Mouse (Mus musculus) CD4-positive, CD25-positive, alpha-beta regulatory T cell, adult 4 months (primary cell): Measurements from ENCODE around the gene Agr2. TPM values are rescaled to one million over a fixed set of nuclear protein-coding genes. Genes with fewer than 3 reads are reported as not detected.

Experiments
- ATAC-seq: one replicate; pipeline ENCODE4 v1.8.0; 2017
- polyA plus RNA-seq, 2 experiments: library from polyadenylated mRNA; unstranded; fragments of 100-300 nt; shearing (Covaris generic); gene quantifications; one replicate each; pipeline ENCODE4 v1.2.1; 2017

The Agr2 gene
- not detected for polyA plus RNA-seq

GRCm38 (mm10) chr12:35992711-35993110 is at the start of gene Agr2:
Gene Agr2 (plus strand): TSS chr12:35992907.
- no peak for ATAC-seq

- no peak for ATAC-seq
Measured at GRCm38 (mm10) chr12:35951757-35952156, 41.0 kb upstream of the Agr2 start.

GRCm38 (mm10) chr12:35957235-35957634 is 35.5 kb upstream of the Agr2 start:
- ATAC-seq = peak; percentile 95

- ATAC-seq = no peak
Measured at GRCm38 (mm10) chr12:35966098-35966767, 26.5 kb upstream of the Agr2 start.

- ATAC-seq = no peak
Measured at GRCm38 (mm10) chr12:35966768-35967141, 26.0 kb upstream of the Agr2 start.

- ATAC-seq = no peak
Measured at GRCm38 (mm10) chr12:35975898-35976297, 16.8 kb upstream of the Agr2 start.

- no peak for ATAC-seq
Measured at GRCm38 (mm10) chr12:35977633-35978246, 15.0 kb upstream of the Agr2 start.

- ATAC-seq = no peak
Measured at GRCm38 (mm10) chr12:35979625-35980024, 13.1 kb upstream of the Agr2 start.

- ATAC-seq = peak; percentile 40
Measured at GRCm38 (mm10) chr12:35981732-35982360, 10.9 kb upstream of the Agr2 start.

GRCm38 (mm10) chr12:35983472-35983871 is 9.2 kb upstream of the Agr2 start:
- ATAC-seq = peak; percentile 65

GRCm38 (mm10) chr12:35984743-35985142 is 8.0 kb upstream of the Agr2 start:
- ATAC-seq = no peak

GRCm38 (mm10) chr12:35993583-35993982 is 876 bp downstream of the Agr2 start:
- no peak for ATAC-seq

- no peak for ATAC-seq
Measured at GRCm38 (mm10) chr12:35994098-35994497, 1.4 kb downstream of the Agr2 start.

GRCm38 (mm10) chr12:35995799-35996198 is 3.1 kb downstream of the Agr2 start:
- ATAC-seq = peak; percentile 54

- peak; percentile 8 for ATAC-seq
Measured at GRCm38 (mm10) chr12:36004714-36005113, 12.0 kb downstream of the Agr2 start.

- no peak for ATAC-seq
Measured at GRCm38 (mm10) chr12:36007581-36007980, 14.9 kb downstream of the Agr2 start.

- ATAC-seq = no peak
Measured at GRCm38 (mm10) chr12:36008364-36009047, 15.8 kb downstream of the Agr2 start.

GRCm38 (mm10) chr12:36013216-36013910 is 20.7 kb downstream of the Agr2 start:
- no peak for ATAC-seq

- no peak for ATAC-seq
Measured at GRCm38 (mm10) chr12:36017791-36018190, 25.1 kb downstream of the Agr2 start.

GRCm38 (mm10) chr12:36019572-36019971 is 26.9 kb downstream of the Agr2 start:
- ATAC-seq = peak; percentile 92

GRCm38 (mm10) chr12:36020081-36020480 is 27.4 kb downstream of the Agr2 start:
- no peak for ATAC-seq

- ATAC-seq = no peak
Measured at GRCm38 (mm10) chr12:36020710-36021109, 28.0 kb downstream of the Agr2 start.

GRCm38 (mm10) chr12:36026126-36026525 is 33.4 kb downstream of the Agr2 start:
- no peak for ATAC-seq
